Mouse (Mus musculus): ENCODE results near the gene Ranbp1.

GRCm38 (mm10) chr16:18228856-18229255 is 19.7 kb downstream of the Ranbp1 start:
- TF ChIP-seq POLR2A (IDR thresholded peaks at IDR 0.05; ENCODE audit: low read depth, low read length) (no peak), CTCF (IDR thresholded peaks at IDR 0.05; ENCODE audit: extremely low read depth, insufficient read depth, insufficient read length, insufficient replicate concordance) (no peak)

Measured in spleen, adult 2 months (tissue).